Mouse (Mus musculus): ENCODE data around the gene Akna. TPM values are rescaled to one million over a fixed set of nuclear protein-coding genes. Genes with fewer than 3 reads are reported as not detected.

The Akna gene
- polyA plus RNA-seq, 1 experiment = 5.6 TPM

GRCm38 (mm10) chr4:63443101-63443500 is 39.9 kb upstream of the Akna start:
- no peak for TF ChIP-seq REST (IDR thresholded peaks at IDR 0.05; ENCODE audit: insufficient read depth, insufficient read length)
- no peak for TF ChIP-seq MYOD1 (IDR thresholded peaks at IDR 0.05; ENCODE audit: control insufficient read depth in 1 of 3, insufficient read length in 2 of 3, low read depth in 2 of 3)
- TF ChIP-seq TCF12 (IDR thresholded peaks at IDR 0.05; ENCODE audit: insufficient read depth, poor library complexity, severe bottlenecking) = no peak
- no peak for TF ChIP-seq POLR2A (IDR thresholded peaks at IDR 0.05; ENCODE audit: insufficient read length, low read depth)
- TF ChIP-seq MYOG (IDR thresholded peaks at IDR 0.05; ENCODE audit: control insufficient read depth in 1 of 3, insufficient read depth in 1 of 3, insufficient read length in 2 of 3, low read depth in 2 of 3) = no peak
- TF ChIP-seq E2F4 (IDR thresholded peaks at IDR 0.05; ENCODE audit: insufficient read depth) = no peak
- TF ChIP-seq USF1 (IDR thresholded peaks at IDR 0.05; ENCODE audit: low read depth) = no peak
- TF ChIP-seq MAX (IDR thresholded peaks at IDR 0.05; ENCODE audit: low read depth) = no peak
- no peak for TF ChIP-seq POLR2AphosphoS2 (IDR thresholded peaks at IDR 0.05; ENCODE audit: insufficient read length, low read depth)
- no peak for TF ChIP-seq CEBPB (IDR thresholded peaks at IDR 0.05; ENCODE audit: insufficient read depth, poor library complexity, severe bottlenecking)
- TF ChIP-seq SRF (IDR thresholded peaks at IDR 0.05; ENCODE audit: control insufficient read depth, insufficient read length, low read depth) = no peak
- no peak for TF ChIP-seq TCF3 (IDR thresholded peaks at IDR 0.05; ENCODE audit: insufficient read length, low read depth)
- no peak overlapping the region for H3ac ChIP-seq (ENCODE audit: control insufficient read depth, insufficient read length)
- no peak overlapping the region for H3K4me2 ChIP-seq (ENCODE audit: low read depth)
- no peaks in the 10 kb centered on the region for H3K36me3 ChIP-seq (ENCODE audit: control insufficient read depth, insufficient read depth)
- no peak overlapping the region for H3K4me3 ChIP-seq
- no peaks in the 10 kb centered on the region for H3K79me2 ChIP-seq (ENCODE audit: control insufficient read depth, insufficient read depth)
- no peaks in the 10 kb centered on the region for H3K27me3 ChIP-seq (ENCODE audit: control insufficient read depth, insufficient read depth, insufficient read length)

- Histone ChIP-seq H3K4me3 (no peak overlapping the region), H3K4me2 (ENCODE audit: low read depth) (no peak overlapping the region), H3K27me3 (ENCODE audit: control insufficient read depth, insufficient read depth, insufficient read length) (no peaks in the 10 kb centered on the region), H3ac (ENCODE audit: control insufficient read depth, insufficient read length) (no peak overlapping the region), H3K79me2 (ENCODE audit: control insufficient read depth, insufficient read depth) (no peaks in the 10 kb centered on the region), H3K36me3 (ENCODE audit: control insufficient read depth, insufficient read depth) (no peaks in the 10 kb centered on the region)
- TF ChIP-seq POLR2AphosphoS2 (IDR thresholded peaks at IDR 0.05; ENCODE audit: insufficient read length, low read depth) = no peak
- TF ChIP-seq USF1 (IDR thresholded peaks at IDR 0.05; ENCODE audit: low read depth) = no peak
- TF ChIP-seq MAX (IDR thresholded peaks at IDR 0.05; ENCODE audit: low read depth) = no peak
- no peak for TF ChIP-seq REST (IDR thresholded peaks at IDR 0.05; ENCODE audit: insufficient read depth, insufficient read length)
- no peak for TF ChIP-seq TCF12 (IDR thresholded peaks at IDR 0.05; ENCODE audit: insufficient read depth, poor library complexity, severe bottlenecking)
- TF ChIP-seq TCF3 (IDR thresholded peaks at IDR 0.05; ENCODE audit: insufficient read length, low read depth) = no peak
- no peak for TF ChIP-seq CEBPB (IDR thresholded peaks at IDR 0.05; ENCODE audit: insufficient read depth, poor library complexity, severe bottlenecking)
- TF ChIP-seq POLR2A (IDR thresholded peaks at IDR 0.05; ENCODE audit: insufficient read length, low read depth) = no peak
- no peak for TF ChIP-seq SRF (IDR thresholded peaks at IDR 0.05; ENCODE audit: control insufficient read depth, insufficient read length, low read depth)
Observed at GRCm38 (mm10) chr4:63441616-63442015, 38.5 kb upstream of the Akna start.

GRCm38 (mm10) chr4:63440262-63440661 is 37.1 kb upstream of the Akna start:
- Histone ChIP-seq H3K79me2 (ENCODE audit: control insufficient read depth, insufficient read depth) (no peaks in the 10 kb centered on the region), H3ac (ENCODE audit: control insufficient read depth, insufficient read length) (no peak overlapping the region), H3K4me2 (ENCODE audit: low read depth) (no peak overlapping the region), H3K4me3 (no peak overlapping the region), H3K27me3 (ENCODE audit: control insufficient read depth, insufficient read depth, insufficient read length) (no peaks in the 10 kb centered on the region), H3K36me3 (ENCODE audit: control insufficient read depth, insufficient read depth) (no peaks in the 10 kb centered on the region)
- no peak for TF ChIP-seq CEBPB (IDR thresholded peaks at IDR 0.05; ENCODE audit: insufficient read depth, poor library complexity, severe bottlenecking)

GRCm38 (mm10) chr4:63437968-63438367 is 34.8 kb upstream of the Akna start:
- H3K36me3 ChIP-seq (ENCODE audit: control insufficient read depth, insufficient read depth) = no peaks in the 10 kb centered on the region
- H3K27me3 ChIP-seq (ENCODE audit: control insufficient read depth, insufficient read depth, insufficient read length) = no peaks in the 10 kb centered on the region
- no peaks in the 10 kb centered on the region for H3K79me2 ChIP-seq (ENCODE audit: control insufficient read depth, insufficient read depth)
- TF ChIP-seq CEBPB (IDR thresholded peaks at IDR 0.05; ENCODE audit: insufficient read depth, poor library complexity, severe bottlenecking) = no peak
- no peak overlapping the region for H3ac ChIP-seq (ENCODE audit: control insufficient read depth, insufficient read length)
- no peak overlapping the region for H3K4me2 ChIP-seq (ENCODE audit: low read depth)
- H3K4me3 ChIP-seq = no peak overlapping the region

DNA sequence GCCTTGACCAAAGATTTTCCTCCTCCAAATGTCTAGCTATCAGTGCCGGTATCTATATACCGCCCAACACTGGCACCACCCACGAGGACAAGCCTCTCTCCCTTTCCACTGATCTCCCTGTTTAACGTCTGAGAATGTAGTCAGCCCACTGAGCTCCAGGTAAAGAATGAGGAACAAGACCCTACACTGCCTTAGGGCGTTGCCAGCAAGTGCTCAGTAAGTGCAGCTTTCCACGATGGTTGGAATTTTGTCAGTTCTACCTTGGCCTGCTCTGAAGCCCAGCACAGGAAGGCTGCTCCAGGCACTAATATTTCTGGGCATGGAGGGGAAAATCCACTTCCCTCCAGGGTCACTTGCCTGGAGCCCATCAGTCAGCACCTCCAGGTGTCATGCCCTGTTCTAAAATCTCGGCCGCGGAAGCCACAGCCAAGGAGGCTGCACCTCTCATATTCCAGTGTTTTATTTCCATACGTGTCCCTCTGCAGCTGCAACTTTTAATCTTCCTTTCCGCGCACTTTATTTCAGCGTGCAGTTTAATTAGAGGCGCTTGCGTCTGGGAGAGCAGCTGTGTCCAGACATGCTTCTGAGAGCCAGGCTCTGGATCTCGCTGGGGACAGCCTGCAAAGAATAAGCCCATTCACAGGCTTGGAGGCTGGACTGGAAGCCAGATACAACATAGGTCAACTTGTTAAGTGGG is 34.1 kb upstream of the Akna start:
- H3K36me3 ChIP-seq (ENCODE audit: control insufficient read depth, insufficient read depth) = no peaks in the 10 kb centered on the region
- no peaks in the 10 kb centered on the region for H3K27me3 ChIP-seq (ENCODE audit: control insufficient read depth, insufficient read depth, insufficient read length)
- no peak overlapping the region for H3K4me2 ChIP-seq (ENCODE audit: low read depth)
- H3K79me2 ChIP-seq (ENCODE audit: control insufficient read depth, insufficient read depth) = no peaks in the 10 kb centered on the region
- TF ChIP-seq REST (IDR thresholded peaks at IDR 0.05; ENCODE audit: insufficient read depth, insufficient read length) (no peak), MYOD1 (IDR thresholded peaks at IDR 0.05; ENCODE audit: control insufficient read depth in 1 of 3, insufficient read length in 2 of 3, low read depth in 2 of 3) (no peak), MAX (IDR thresholded peaks at IDR 0.05; ENCODE audit: low read depth) (no peak), CEBPB (IDR thresholded peaks at IDR 0.05; ENCODE audit: insufficient read depth, poor library complexity, severe bottlenecking) (no peak), POLR2A (IDR thresholded peaks at IDR 0.05; ENCODE audit: insufficient read length, low read depth) (no peak), USF1 (IDR thresholded peaks at IDR 0.05; ENCODE audit: low read depth) (no peak), POLR2AphosphoS2 (IDR thresholded peaks at IDR 0.05; ENCODE audit: insufficient read length, low read depth) (no peak), TCF3 (IDR thresholded peaks at IDR 0.05; ENCODE audit: insufficient read length, low read depth) (no peak), MYOG (IDR thresholded peaks at IDR 0.05; ENCODE audit: control insufficient read depth in 1 of 3, insufficient read depth in 1 of 3, insufficient read length in 2 of 3, low read depth in 2 of 3) (no peak), SRF (IDR thresholded peaks at IDR 0.05; ENCODE audit: control insufficient read depth, insufficient read length, low read depth) (no peak), E2F4 (IDR thresholded peaks at IDR 0.05; ENCODE audit: insufficient read depth) (no peak), TCF12 (IDR thresholded peaks at IDR 0.05; ENCODE audit: insufficient read depth, poor library complexity, severe bottlenecking) (no peak)
- H3ac ChIP-seq (ENCODE audit: control insufficient read depth, insufficient read length) = no peak overlapping the region
- H3K4me3 ChIP-seq = no peak overlapping the region
